Mouse (Mus musculus) heart, postnatal 4 days (tissue): ENCODE measurements around the gene Tyrobp. TPM values are rescaled to one million over a fixed set of nuclear protein-coding genes. Genes with fewer than 3 reads are reported as not detected.

Experiments
- DNase-seq: peaks from one replicate; pipeline ENCODE4 v3.0.0; 2021
- total RNA-seq, 2 experiments: library from RNA; stranded (reverse); gene quantifications; 2 replicates each; pipeline ENCODE4 v1.2.3; 2021

Tyrobp gene
- total RNA-seq, 2 experiments from 2014 or later: 11.1 to 13.5 TPM

DNA sequence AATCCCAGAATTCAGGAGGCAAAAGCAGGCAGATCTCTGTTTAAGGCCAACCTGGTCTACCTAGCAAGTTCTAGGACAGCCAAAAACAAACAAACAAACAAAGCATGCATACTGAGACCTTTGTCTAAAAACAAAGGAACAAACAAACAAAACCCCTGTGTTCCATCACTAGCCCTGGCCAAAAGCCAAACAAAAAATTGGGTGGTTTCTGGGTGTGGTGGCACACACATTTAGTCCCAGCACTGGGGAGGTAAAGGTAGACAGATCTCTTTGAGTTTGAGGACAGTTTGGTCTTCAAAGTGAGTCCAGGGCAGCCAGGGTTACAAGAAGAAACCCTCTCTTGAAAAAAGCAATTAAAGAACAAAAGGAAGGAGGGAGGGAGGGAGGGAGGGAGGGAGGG, 15.8 kb downstream of the Tyrobp start:
- DNase-seq: no peak

DNA sequence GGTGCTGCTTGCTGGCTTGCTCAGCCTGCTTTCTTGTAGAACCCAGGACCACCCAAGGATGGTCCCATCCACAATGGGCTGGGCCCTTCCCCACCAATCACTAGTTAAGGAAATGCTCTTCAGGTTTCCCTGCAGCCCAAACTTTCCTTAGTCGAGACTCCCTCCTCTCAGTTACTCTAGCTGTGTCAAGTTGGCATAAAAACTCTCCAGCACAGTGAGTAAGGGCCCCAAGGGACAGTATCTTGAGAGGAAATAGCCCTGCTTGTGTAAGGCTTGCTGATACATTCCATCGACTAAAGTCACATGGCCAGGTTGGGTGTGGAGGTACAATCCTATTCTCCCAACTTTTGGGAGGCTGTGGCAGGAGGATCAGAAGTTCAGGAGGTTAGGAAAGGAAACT, 16.6 kb downstream of the Tyrobp start:
- no peak for DNase-seq

DNA sequence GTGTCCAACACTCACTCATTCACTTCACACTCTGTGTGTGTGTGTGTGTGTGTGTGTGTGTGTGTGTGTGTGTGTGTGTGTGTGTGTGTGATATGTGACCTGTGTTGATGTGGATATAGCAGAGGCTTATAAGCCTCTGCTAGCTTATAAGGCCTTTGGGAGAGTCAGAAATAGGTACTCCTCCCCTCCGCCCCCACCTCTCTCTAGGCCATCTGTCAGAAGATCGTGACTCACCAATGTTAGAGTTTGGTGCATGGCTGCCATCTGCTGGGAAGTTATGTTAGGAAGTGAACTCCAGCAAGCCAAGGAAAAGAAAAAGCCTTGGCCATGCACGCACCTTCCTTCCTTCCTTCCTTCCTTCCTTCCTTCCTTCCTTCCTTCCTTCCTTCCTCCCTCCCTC, 18.2 kb downstream of the Tyrobp start:
- peak; percentile 69 for DNase-seq

DNA sequence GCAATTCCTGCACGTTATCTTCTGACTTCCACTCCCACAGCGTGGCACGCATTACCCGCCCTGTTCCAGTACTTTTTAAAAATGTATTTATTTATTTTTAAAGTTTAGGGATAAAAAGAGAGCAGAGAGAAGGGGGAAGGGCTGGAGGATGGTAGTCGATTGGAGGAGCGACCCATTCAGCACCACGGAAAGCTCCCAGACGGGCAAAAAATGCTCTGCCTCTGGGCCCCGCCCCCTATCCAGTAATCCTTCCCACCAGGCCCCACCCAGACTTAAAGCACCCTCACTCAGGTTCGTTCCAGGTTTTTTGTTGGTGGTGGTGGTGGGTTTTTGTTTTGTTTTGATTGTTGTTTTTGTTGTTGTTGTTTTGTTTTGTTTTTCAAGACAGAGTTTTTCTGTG, 20.7 kb downstream of the Tyrobp start:
- peak; percentile 78 for DNase-seq

DNA sequence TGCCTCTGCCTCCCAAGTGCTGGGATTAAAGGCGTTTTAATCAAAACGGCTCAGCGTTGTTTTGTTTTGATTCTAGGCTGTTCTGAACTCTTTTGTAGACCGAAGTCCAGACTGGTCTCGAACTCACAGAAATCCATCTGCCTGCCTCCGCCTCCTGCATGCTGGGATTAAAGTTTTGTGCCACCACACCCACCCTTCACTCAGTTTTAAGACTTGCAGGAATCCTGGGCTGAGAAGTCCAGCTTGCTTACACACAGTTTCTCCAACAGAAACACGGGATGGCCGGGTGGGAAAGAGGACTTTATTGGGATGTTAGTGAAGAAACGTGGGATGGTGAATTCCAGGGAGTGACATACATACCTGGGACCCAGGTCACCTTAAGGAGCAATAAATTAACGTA, 21.1 kb downstream of the Tyrobp start:
- no peak for DNase-seq

DNA sequence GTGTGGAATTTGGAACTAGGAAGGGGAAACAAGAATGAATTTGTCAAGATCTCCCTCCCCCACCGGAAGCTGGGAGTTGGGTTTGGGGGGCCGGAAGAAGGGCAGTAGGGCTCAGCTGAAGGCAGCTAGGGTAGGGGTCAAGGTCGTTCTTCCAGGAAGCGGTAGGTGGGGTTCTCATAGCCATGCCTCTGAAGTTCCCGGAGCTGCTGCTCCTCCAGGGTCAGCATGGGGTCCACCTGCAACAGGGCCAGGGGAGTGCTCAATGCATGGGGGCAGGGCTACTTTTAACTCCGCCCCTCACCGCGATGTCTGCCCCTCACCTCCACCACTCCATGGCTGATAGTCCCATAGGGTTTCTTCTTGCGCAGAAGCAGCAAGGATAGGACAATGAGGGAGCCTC, 21.6 kb downstream of the Tyrobp start:
- DNase-seq: no peak

DNA sequence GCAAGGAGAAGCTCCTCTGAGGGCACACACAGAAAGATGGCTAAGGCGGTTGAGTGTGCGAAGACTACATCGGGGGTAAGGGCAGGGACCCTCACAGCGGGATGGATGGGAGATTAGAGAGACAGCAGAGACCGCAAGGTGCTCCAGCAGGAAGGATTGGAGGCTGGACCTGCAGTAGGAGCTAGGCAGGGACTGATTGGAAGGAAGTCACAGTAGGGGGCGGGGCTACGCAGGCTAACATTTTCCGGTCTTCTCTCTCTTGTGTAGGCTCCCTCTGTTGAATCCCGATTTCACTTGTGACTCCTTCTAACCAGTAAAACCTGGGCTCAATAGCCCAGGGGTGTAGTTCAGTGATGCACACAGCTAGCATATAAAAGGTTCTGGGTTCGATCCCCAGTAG, 23.3 kb downstream of the Tyrobp start:
- no peak for DNase-seq

DNA sequence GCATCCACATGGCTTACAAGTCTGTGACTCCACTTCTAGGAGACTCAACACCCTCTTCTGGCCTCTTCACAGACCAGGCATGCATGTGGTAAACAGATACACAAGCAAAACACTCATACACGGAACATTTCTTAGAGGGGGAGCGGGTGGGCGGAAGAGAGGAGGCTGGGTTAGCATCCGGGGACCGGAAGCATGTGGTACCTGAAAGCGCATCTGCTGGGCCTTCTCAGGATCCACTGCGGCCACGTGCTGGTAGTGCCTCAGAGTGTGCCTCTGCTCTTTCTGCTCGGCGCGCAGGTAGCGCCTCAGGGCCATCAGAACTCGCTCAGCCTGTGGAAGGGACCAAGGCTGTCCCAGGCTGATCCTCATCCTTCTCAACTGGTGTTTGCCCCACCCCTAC, 26.2 kb downstream of the Tyrobp start:
- no peak for DNase-seq

DNA sequence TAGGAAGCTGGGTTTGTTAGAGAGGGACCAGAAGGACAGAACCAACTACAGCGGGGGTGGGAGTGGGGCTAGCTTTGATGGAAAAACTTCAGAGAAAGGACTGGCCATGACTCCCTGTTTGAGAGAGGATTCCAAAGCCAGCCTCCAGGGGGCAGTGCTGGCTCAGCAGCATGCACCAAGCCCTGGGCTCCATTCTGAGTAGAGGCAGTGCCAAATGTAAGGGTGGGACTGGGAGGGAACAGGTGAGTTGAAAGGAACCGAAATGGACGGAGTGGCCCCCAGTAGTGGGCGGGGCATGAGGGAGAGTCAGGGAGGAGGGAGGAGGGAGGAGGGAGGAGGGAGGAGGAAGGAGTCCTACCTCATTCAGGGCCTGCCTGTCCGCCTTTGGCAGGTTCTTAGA, 27.1 kb downstream of the Tyrobp start:
- peak; percentile 56 for DNase-seq

DNA sequence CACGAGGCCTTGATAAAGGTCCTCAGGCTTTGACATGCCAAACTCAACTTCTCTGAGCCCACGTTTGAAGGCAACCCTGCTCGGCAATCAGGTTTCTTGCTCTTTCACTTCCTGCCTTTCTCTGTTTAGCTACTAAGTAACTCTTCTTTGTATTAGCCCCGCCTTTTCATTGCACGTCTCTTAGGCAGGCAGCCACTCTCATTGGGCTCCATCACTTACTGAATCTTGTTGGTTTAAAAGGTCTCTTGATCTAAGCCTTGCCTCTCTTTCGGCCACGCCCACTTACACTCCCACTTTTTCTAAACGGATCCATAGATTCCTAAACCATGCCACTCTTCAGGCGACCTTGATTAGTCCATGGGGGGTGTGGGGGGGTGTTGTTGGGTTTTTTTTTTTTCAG, 30.1 kb downstream of the Tyrobp start:
- DNase-seq: no peak

DNA sequence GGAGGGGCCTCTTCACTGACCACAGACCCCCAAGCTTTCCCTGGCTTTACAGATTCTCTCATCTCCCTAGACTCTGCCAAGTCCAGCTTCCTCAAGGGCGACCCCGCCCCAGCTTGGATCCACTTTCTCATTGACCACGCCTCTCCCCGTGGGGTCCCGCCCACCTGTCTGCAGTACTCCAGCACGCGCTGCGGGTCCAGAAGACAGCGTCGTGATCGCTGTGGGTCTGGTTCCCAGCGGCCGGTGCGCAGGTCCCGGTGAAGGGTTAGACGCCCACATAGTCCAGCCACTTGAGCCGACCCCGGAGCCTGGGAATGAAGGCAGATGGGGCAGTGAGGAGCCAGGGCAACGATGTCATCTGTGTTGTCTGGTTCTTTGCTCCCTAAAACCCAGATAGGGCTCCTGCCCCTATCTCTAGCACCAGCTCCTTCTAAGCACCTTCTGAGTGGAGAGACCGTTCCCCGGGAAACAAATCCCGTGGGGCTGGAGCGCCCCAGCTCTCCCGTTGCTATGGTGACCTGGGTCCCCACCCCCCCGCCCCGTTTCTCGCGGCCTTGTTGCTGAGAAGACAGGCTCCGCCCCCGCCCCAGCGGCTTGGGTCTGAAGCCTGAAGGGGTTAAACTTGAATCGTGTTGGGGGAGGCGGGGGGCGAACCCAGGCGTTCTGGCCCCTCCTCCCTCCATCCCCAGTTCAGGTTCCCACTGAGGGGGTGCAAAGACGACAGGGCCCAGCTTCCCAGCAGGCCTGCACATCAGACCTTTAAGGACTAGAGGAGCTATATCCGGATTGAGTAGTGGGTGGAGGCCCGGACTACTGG, 30.8 kb downstream of the Tyrobp start:
- peak; percentile 32 for DNase-seq

DNA sequence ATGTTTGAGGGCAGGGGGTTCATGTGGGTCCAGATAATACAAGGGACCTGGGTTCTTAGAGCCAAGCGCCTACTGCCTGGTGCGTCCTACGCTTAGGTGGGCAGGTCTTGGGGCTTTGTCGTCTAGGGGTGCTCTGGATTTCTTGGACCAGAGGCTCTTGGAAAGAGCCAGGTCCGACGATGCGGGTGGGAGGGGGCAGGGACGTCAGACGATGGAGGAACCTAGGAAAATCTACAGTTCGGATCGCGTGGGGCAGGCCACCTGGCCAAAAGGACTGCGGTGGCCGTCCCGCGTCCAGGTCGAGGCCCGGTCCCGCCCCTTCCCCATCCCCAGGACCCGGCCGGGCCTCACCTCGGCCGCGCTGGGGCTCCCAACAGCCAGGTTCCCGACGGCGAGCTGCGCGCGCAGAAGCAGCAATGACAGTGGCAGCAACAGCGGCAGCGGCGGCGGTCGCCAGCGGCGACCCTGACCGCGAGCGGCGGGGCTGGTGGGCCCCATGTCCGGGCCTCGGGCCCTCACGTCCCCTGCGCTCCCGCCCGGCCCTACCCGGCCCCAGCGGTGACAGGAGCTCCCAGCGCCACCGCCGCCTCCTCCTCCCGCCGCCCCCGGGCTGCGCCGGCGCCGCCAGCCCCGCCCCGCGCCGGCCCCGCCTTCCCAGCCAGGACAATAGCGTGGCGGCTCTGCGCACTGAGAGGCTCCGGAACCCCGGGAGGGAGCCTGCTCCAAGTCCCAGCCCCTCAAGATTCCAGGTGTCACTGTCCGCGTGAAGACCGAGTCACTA, 31.6 kb downstream of the Tyrobp start, which contains the start of gene Aplp1:
Gene Aplp1 (minus strand): TSS at position 565 of the 781 bp plus-strand sequence.
- peak; percentile 55 for DNase-seq

DNA sequence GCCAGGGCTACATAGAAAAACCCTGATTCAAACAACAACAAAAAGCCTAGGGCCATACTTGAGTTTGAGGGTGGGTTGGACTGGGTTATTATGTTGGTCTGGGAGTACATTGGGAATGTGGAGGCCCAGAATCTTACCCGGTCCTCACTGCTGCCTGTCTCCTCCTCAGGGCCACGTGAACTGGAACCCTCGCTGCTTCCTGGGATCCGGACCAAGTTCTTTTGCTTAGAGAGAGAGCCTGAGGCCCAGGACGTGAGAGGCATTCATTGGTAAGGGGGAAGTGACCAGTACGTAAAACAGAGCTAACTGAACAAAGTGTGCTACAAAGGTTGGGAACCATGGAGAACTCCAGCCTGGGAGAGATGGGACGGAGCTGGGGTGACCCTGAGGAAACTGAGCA, 36.7 kb downstream of the Tyrobp start:
- DNase-seq: no peak

DNA sequence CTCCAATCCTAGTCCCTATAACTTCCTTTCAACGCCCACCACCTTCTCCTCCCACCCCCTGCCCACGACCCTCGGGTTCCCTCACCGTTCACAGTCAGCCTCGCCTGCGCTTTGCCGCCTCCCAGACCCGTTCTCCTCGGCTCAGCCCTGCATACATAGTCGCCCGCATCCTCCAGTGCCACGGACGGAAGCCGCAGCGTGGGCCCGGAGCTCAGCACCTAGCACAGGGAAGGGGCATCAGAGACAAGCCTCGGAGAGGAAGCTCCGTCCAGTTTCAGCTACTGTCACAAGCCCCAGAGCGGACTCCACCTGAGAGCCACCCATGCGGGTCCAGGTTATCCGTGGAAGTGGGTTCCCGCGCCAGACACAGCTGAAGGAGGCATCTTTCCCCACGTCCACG, 39.8 kb downstream of the Tyrobp start:
- DNase-seq: no peak

DNA sequence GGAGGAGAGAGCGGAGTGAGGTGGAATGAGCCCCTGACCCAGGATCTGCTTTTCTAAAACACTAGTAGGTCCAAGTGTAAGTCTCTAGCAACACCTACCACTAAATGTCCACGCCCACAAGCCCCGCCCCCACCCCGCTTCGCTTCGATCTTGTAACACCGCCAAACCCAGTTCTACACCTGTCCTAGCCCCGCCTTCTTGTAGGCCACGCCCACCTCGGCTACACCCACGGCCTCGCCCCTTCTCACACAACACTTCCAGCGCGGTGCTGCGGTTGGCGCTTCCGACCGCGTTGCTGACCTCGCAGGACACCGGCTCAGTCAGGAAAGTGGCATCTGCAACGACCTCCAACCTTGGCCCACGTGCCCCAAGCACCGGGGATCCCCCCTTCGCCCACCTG, 40.2 kb downstream of the Tyrobp start:
- DNase-seq: no peak

DNA sequence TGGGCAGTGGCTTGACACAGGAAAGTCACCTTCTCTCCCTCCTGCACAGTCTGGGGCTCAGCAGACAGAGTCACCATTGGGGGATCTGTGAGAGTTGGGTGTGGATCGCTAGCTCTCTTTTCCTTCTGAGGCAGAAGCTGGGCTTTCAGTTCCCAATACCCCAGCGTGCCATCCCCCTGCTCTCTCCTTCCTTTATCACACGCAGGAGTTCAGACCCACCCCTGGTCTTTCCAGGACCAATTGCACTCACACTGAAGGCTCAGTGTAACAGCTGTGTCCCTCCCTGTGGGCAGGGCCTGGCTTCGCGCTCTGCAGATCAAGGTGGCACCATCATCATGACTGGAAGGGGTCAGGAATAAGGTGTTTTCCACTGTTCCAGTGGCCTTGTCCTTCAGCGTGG, 40.7 kb downstream of the Tyrobp start:
- DNase-seq: no peak

DNA sequence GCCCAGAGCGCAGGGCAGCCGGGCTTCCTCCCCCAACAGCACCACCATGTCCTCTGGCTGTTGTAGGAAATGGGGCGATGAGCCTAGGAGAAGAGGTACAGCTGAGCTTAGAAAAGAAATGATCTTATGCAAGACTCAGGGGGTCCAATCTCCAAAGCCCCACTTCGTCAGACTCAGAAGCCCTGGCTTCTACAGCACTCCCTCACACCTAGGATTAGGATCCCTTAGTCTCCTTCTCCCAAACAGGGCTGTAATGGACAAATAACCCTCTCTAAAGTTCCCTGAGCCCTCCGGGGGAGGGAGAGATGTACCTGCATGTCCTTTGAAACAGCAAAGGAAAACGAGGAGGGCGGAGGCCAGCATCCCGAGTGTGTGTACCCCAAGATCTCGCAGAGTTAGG, 42.9 kb downstream of the Tyrobp start:
- no peak for DNase-seq

DNA sequence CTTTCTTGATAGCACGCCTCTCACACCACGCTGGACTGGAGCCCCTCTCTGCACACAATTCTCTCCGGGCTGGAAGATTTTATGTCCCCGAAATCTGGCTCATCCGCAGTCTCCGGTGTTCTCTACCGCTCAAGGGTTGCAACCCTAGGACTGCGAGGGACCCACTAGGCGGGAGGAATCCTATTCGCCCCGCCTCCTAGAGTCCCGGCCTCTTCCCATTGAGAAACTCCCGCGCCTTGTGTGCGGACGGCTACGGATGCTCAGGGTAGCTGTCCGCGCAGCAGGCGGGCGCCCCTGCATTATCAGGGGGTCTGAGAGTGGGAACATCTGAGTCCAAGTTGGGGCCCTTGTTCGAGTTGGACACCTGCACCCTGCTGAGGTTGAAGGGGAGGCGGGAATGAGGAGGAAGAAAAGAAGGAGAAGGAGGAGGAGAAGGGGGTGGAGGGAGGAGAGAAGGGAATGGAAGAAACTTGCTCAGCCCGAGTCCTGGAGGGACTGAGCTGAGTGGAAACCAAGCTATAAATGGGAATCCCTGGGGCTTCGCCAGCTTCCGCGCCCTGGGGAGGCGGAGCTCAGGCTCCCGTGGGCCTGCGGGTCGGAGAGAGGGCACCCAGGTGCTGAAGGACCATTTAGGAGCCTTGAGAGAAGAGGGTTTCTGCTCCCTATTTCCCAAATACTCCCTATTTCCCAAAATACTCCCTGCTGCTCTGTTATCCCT, 43.5 kb downstream of the Tyrobp start:
- DNase-seq: peak; percentile 12

DNA sequence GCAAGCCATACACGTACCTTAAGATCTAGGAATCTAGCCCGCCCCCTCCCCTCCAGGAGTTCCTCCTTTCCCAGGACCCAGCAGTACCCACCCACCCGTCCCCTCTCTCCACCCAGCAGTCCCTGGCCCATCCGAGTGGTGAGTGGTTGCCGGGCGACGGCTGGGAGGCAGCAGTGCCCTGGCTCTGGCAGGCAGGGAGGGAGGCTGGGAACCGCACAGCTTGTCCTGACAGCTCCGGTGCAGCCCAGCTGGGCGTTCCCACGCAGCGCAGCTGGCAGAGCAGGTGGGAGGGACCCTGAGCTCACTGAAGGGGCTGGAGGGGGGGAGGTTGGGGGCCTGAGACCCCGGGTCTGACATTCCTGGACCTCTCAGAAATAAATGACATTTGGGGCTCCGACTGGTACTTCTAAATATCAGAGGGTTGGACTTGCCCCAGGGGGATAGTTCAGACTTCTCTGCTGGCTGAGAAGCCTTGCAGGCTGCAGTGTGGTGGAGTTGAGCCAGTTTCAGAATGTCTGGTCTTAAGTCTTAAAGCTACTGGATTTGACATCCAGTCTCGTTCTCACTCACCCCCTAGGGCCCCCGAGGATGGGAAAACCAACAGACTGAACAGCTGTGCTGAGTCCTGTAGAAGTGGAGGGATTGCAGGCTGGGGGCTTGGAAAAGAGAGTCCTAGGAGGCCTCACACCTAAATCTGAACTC, 44.2 kb downstream of the Tyrobp start, which contains the start of the genes Kirrel2 and Nphs1:
Gene Kirrel2 (minus strand): TSS at position 62 of the 702 bp plus-strand sequence.
Gene Nphs1 (plus strand): TSS at position 687 of the 702 bp plus-strand sequence.
- DNase-seq: peak; percentile 19

DNA sequence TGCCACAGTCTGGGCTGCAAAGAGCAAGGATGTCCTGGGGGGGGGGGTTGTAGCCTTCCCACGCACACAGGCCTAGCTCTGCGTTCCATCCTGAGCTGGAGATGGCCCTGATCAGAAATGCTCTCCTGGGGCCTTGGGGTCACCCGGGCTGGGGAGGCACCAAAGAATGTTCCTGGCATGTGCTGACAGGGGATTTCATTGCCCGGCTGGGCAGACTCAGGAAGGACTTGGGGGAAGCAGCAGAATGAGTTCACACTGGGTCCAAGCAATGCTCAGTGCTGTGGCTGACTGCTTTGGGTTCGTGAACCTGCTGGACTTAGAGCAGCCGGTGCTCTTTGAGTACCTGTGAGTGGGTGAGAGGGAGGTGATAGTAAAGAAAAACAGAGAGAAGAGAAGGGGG, 45.9 kb downstream of the Tyrobp start:
- no peak for DNase-seq

DNA sequence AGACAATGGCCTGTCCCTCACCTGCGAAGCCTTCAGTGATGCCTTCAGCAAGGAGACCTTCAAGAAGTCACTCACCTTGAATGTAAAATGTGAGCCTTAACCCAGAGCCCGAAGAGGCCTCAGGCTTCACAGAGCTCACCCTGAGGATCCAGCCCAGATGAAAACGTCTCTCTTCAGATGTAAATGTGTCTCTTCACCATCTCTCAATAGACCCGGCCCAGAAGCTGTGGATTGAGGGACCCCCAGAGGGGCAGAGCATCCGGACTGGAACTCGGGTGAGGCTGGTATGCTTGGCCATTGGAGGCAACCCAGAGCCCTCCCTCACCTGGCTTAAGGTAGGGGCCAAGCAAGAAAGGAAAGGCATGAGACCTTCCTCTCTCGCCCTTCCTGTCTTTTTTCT, 50.0 kb downstream of the Tyrobp start:
- no peak for DNase-seq

DNA sequence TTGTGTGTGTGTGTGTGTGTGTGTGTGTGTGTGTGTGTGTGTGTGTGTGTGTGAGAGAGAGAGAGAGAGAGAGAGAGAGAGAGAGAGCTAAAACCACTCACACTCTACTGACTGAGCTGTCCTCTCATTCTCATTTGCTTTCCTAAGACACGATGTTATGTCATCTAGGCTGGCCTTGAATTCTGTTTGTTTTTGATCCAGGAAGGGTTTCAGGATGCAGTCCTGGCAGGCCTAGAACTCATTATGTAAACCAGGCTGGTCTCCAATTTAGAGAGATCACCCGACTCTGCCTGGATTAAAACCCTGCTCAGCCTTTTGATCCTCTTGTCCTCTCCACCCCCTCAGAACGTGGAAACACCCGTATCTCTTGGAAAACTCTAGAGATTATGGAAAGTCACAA, 50.4 kb downstream of the Tyrobp start:
- DNase-seq: no peak
